Mouse (Mus musculus) bone marrow macrophage, adult 2 months (primary cell): ENCODE data around the gene Olfr156. TPM values are rescaled to one million over a fixed set of nuclear protein-coding genes. Genes with fewer than 3 reads are reported as not detected.
"Not testable (repeated sequence)": the region's sequence is repeated elsewhere in the genome, so short reads cannot be mapped to it uniquely, and the experiment has no call there.

Experiments
- H3K27ac ChIP-seq: 2 replicates; pipeline ENCODE4 v1.5.1; 2012; ENCODE audit warnings: low read depth, low read length; ENCODE audit not compliant: insufficient read depth
- H3K4me1 ChIP-seq: 2 replicates; pipeline ENCODE4 v1.6.1; 2012; ENCODE audit warnings: low read length; ENCODE audit not compliant: control insufficient read depth, insufficient read depth
- H3K4me3 ChIP-seq: 2 replicates; pipeline ENCODE4 v1.5.1; 2012; ENCODE audit warnings: mild to moderate bottlenecking, low read length, moderate library complexity; ENCODE audit not compliant: insufficient read depth
- CTCF ChIP-seq: IDR thresholded peaks from 2 replicates; pipeline ENCODE4 v1.5.1; 2012; ENCODE audit warnings: low read depth, mild to moderate bottlenecking, low read length, moderate library complexity
- POLR2A ChIP-seq: IDR thresholded peaks from 2 replicates; pipeline ENCODE4 v1.6.1; 2012; ENCODE audit warnings: mild to moderate bottlenecking, low read depth, low read length, borderline replicate concordance
- polyA plus RNA-seq: library from polyadenylated mRNA; stranded (reverse); fragments of >200 nt; gene quantifications from 2 replicates; pipeline ENCODE4 v1.2.4, GENCODE M21; 2012; ENCODE audit not compliant: missing spikeins, insufficient read depth, insufficient read length

The Olfr156 gene
- polyA plus RNA-seq, 1 experiment = not detected

DNA sequence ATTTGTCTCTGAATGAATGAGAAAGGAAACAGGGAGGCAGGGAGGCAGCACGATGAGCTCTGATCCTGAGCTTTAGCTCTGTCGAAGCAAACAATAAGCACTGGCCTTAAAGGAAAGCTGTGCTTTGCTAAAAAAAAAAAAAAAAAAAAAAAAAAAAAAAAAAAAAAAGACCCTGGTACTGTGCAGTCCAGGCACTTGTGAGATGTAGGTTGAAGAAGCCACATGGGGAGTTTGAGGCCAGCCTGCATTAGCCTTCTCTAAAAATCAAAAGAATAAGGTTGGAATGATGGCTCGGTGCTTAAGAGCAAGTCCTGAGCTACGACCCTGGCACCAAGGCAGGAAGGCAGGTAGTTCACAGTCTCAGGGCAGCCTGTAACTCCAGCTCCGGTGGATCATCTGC lies 10.1 kb upstream of the Olfr156 start:
- H3K4me1 ChIP-seq = no peaks in the 10 kb centered on the region
- H3K4me3 ChIP-seq = no peak overlapping the region
- TF ChIP-seq POLR2A = no peak
- no peak for TF ChIP-seq CTCF
- H3K27ac ChIP-seq = no peak overlapping the region

DNA sequence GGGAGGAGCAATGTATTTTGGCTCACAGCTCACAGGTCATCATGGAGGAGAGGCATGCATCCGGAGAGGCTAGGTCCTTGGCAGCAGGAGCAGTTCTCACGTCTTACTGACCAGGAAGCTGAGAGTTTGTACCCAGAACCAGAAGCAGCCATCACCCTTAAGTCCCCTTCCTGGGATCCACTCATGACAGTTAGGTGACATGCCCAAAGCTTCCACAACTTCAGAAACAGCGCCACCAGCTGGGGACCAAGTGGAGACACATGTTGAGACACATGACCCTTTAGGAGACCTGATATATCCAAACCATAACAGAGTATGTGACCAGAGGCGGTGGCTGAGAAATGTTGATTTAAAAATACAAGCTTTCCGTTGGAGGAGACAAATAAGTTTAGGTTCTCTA lies 8.3 kb upstream of the Olfr156 start:
- Histone ChIP-seq H3K4me1 (no peaks in the 10 kb centered on the region), H3K4me3 (no peak overlapping the region), H3K27ac (no peak overlapping the region)
- TF ChIP-seq POLR2A = no peak
- TF ChIP-seq CTCF = no peak

DNA sequence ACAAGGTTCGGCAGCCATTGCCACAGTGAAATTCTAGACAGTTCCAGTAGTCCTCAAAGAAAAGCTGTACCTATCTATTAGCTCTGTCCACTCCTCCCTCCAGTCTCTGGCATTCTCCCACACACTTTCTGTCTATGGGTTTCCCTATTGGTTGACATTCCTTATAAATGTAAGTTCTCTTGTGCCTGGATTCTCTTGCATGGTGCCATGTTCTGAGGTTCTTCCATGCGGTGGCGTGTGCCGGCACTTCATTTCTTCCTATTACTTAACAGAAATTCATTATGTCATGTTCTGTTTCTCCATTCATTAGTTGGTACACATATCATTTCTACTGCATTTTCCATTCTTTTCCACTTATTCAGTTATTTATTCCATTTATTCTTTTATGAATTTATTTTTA lies 5.1 kb upstream of the Olfr156 start:
- TF ChIP-seq POLR2A (no peak), CTCF (no peak)
- Histone ChIP-seq H3K4me3 (no peak overlapping the region), H3K4me1 (no peaks in the 10 kb centered on the region), H3K27ac (no peak overlapping the region)

GRCm38 (mm10) chr4:43822896-43823550 lies 672 bp downstream of the Olfr156 start:
- no peak overlapping the region for H3K27ac ChIP-seq
- no peak for TF ChIP-seq CTCF
- no peak for TF ChIP-seq POLR2A
- H3K4me1 ChIP-seq = no peaks in the 10 kb centered on the region
- H3K4me3 ChIP-seq = no peak overlapping the region

- no peak overlapping the region for H3K4me3 ChIP-seq
- no peak overlapping the region for H3K27ac ChIP-seq
- H3K4me1 ChIP-seq = no peaks in the 10 kb centered on the region
- TF ChIP-seq CTCF (no peak), POLR2A (no peak)
These were observed 24.8 kb downstream of the Olfr156 start for GRCm38 (mm10) chr4:43798936-43799335.

GRCm38 (mm10) chr4:43795844-43796243 lies 27.9 kb downstream of the Olfr156 start:
- H3K4me3 ChIP-seq, H3K27ac ChIP-seq, H3K4me1 ChIP-seq: not testable (repeated sequence)

DNA sequence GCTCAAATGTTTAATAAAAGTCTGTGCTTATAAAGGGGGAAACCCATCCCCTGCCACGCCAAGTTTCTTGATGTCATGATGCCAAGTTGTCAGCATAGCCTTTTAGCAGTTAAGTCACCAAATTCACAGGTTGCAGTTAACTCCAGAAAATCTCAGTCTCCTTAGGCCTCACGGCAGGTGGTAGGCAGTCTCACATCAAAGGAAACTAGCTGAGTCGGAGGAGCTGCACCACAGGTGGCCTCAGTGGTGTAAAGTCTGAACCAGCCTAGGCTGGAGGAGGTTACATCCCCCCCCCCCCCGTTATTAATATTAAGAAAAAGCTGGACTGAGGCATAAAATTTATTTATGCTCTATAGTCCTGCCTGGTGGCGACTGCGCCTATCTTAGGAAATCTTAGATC lies 28.4 kb downstream of the Olfr156 start:
- no peak overlapping the region for H3K27ac ChIP-seq
- no peak overlapping the region for H3K4me3 ChIP-seq
- TF ChIP-seq POLR2A = no peak
- TF ChIP-seq CTCF = no peak
- H3K4me1 ChIP-seq = no peaks in the 10 kb centered on the region

GRCm38 (mm10) chr4:43772304-43772703 lies 51.4 kb downstream of the Olfr156 start:
- TF ChIP-seq POLR2A = no peak
- no peak for TF ChIP-seq CTCF
- Histone ChIP-seq H3K27ac (no peak overlapping the region), H3K4me1 (no peaks in the 10 kb centered on the region), H3K4me3 (no peak overlapping the region)

- TF ChIP-seq CTCF (no peak), POLR2A (no peak)
- Histone ChIP-seq H3K4me1 (no peaks in the 10 kb centered on the region), H3K27ac (no peak overlapping the region), H3K4me3 (no peak overlapping the region)
These were observed 52.1 kb downstream of the Olfr156 start for GRCm38 (mm10) chr4:43771626-43772025.

DNA sequence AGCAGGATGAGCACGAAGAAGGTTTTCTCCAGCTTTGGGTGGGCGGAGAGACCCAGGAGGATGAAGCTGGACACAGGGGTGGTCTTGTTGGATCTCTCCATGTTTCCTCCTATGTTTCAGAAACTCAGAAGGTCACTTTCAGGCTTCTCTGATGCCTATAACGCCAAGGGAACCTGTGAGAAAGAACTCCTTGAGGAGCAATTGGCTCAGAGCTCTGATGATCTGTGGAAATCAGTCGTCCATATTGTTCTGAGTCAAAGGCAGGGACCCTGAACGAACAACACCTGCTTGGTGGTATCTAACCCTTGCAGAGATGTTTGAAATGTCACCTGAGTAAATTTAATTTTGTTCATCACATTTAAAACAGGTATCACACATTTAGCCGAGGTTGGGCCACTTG lies 52.8 kb downstream of the Olfr156 start, which contains the start of gene Olfr159:
Olfr159 (minus strand) TSS at position 101 of the 400 bp plus-strand sequence.
- Histone ChIP-seq H3K27ac (no peak within 1 kb of the TSS), H3K4me3 (no peak within 1 kb of the TSS), H3K4me1 (no peaks in the 10 kb centered on the region)
- TF ChIP-seq POLR2A (no peak), CTCF (no peak)

Other genes with a start within 250 kb of the Olfr156 start
- gene Rgp1, start 245.2 kb downstream of the Olfr156 start, polyA plus RNA-seq = 15.8 and 17.3 TPM in 2 replicates
- 9.6 and 11.3 TPM in 2 replicates for gene Gba2, start 245.0 kb downstream of the Olfr156 start, polyA plus RNA-seq
- not detected in 2 replicates for gene Msmp, start 239.4 kb downstream of the Olfr156 start, polyA plus RNA-seq
- 0.44 TPM in 1 of 2 replicates, not detected in the other for gene Npr2, start 192.0 kb downstream of the Olfr156 start, polyA plus RNA-seq
- gene Spag8, start 170.3 kb downstream of the Olfr156 start, polyA plus RNA-seq = not detected in 2 replicates
- gene Hint2, start 167.4 kb downstream of the Olfr156 start, polyA plus RNA-seq = 32.7 and 33.1 TPM in 2 replicates
- 1.9 and 2.4 TPM in 2 replicates for gene Tmem8b, start 154.9 kb downstream of the Olfr156 start, polyA plus RNA-seq
- 0.15 and 0.21 TPM in 2 replicates for gene Fam221b, start 154.8 kb downstream of the Olfr156 start, polyA plus RNA-seq
- gene Olfr70, start 123.1 kb downstream of the Olfr156 start, polyA plus RNA-seq = not detected in 2 replicates
- gene Olfr71, start 113.6 kb downstream of the Olfr156 start, polyA plus RNA-seq = not detected in 2 replicates
- gene Hrct1, start 96.7 kb downstream of the Olfr156 start, polyA plus RNA-seq = not detected in 2 replicates
- gene Spaar, start 93.9 kb downstream of the Olfr156 start, polyA plus RNA-seq = not detected in 2 replicates
- not detected in 2 replicates for gene Olfr159, start 52.9 kb downstream of the Olfr156 start, polyA plus RNA-seq
- gene Olfr157, start 16.3 kb upstream of the Olfr156 start, polyA plus RNA-seq = 0.33 TPM in 1 of 2 replicates, not detected in the other
- not detected in 2 replicates for gene Olfr155, start 27.7 kb upstream of the Olfr156 start, polyA plus RNA-seq
- gene Reck, start 51.6 kb upstream of the Olfr156 start, polyA plus RNA-seq = 0.12 and 0.84 TPM in 2 replicates
- 1.8 and 2.1 TPM in 2 replicates for gene Glipr2, start 133.5 kb upstream of the Olfr156 start, polyA plus RNA-seq
- not detected in 2 replicates for gene Ccin, start 159.6 kb upstream of the Olfr156 start, polyA plus RNA-seq
- gene Clta, start 180.6 kb upstream of the Olfr156 start, polyA plus RNA-seq = 840 and 888 TPM in 2 replicates